Mouse (Mus musculus) heart, embryonic 11.5 days (tissue): Measurements from ENCODE around the gene Fam193b. TPM values are rescaled to one million over a fixed set of nuclear protein-coding genes. Genes with fewer than 3 reads are reported as not detected.
"Not testable (repeated sequence)": the region's sequence is repeated elsewhere in the genome, so short reads cannot be mapped to it uniquely, and the experiment has no call there.

Experiments
- ATAC-seq: fragments of 200-750 bp; cut with Nextera tagmentation; replicated peaks from 2 replicates; pipeline ENCODE4 v1.8.0; 2017; ENCODE audit warnings: moderate library complexity; ENCODE audit not compliant: insufficient number of reproducible peaks, low FRiP score, low TSS enrichment
- H3K27ac ChIP-seq: fragments of 300-500 bp; sonication (generic); 2 replicates; pipeline ENCODE4 v1.5.1; 2014; ENCODE audit warnings: mild to moderate bottlenecking, low read depth, low read length
- H3K27me3 ChIP-seq: fragments of 300-500 bp; sonication (generic); 2 replicates; pipeline ENCODE4 v1.6.1; 2014; ENCODE audit warnings: mild to moderate bottlenecking, low read length, mixed read lengths; ENCODE audit not compliant: control insufficient read depth, insufficient read depth
- H3K36me3 ChIP-seq: fragments of 300-500 bp; sonication (generic); 2 replicates; pipeline ENCODE4 v1.6.1; 2014; ENCODE audit warnings: mild to moderate bottlenecking, low read length, moderate library complexity, mixed read lengths; ENCODE audit not compliant: control insufficient read depth, insufficient read depth
- H3K4me1 ChIP-seq: fragments of 300-500 bp; sonication (generic); 2 replicates; pipeline ENCODE4 v1.6.1; 2014; ENCODE audit warnings: low read length; ENCODE audit not compliant: control insufficient read depth, insufficient read depth
- H3K4me2 ChIP-seq: fragments of 300-500 bp; sonication (generic); 2 replicates; pipeline ENCODE4 v1.6.1; 2014; ENCODE audit warnings: mild to moderate bottlenecking, moderate library complexity
- H3K4me3 ChIP-seq: fragments of 300-500 bp; sonication (generic); 2 replicates; pipeline ENCODE4 v1.5.1; 2014; ENCODE audit warnings: low read depth, low read length
- H3K9ac ChIP-seq: fragments of 300-500 bp; sonication (generic); 2 replicates; pipeline ENCODE4 v1.6.1; 2014; ENCODE audit warnings: mild to moderate bottlenecking, low read depth, low read length, moderate library complexity
- H3K9me3 ChIP-seq: fragments of 300-500 bp; sonication (generic); replicated peaks from 2 replicates; pipeline ENCODE4 v1.6.1; 2016; ENCODE audit warnings: low read length; ENCODE audit not compliant: control insufficient read depth
- WGBS: fragments of 180-500 bp; shearing (Covaris S2); extraction: QIAGEN DNeasy Blood & Tissue Kit; methylation state at CpG from one replicate; pipeline ENCODE4 v1.1.7; 2014; ENCODE audit not compliant: insufficient replicate concordance; 5-methylcytosine and 5-hydroxymethylcytosine counted together
- polyA plus RNA-seq: library from polyadenylated mRNA; unstranded; fragments of >200 nt; fragmentation: Nextera tagmentation; extraction: Ambion mirVana; gene quantifications from 2 replicates; pipeline ENCODE4 v1.2.1, GENCODE M21; 2014

Gene Fam193b
- polyA plus RNA-seq, 1 experiment from 2014 or later: 19.1 TPM

DNA sequence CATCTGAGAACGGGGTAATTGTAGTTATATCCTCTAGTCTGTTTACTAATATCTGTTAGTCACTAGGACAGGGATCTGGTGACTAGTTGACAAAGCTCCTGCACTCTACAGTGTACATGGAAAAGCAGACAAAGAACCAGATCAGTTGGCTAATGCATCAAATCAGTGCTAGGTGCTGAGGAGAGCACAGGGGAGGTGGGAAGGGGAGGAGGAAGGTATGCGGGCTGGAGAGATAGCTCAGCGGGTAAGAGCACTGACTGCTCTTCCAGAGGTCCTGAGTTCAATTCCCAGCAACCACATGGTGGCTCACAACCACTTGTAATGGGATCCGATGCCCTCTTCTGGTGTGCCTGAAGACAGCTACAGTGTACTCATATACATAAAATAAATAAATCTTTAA, 2.4 kb downstream of the Fam193b start:
- H3K4me3 ChIP-seq, H3K9ac ChIP-seq, H3K4me2 ChIP-seq, H3K27me3 ChIP-seq, ATAC-seq, H3K27ac ChIP-seq, H3K36me3 ChIP-seq, H3K9me3 ChIP-seq, H3K4me1 ChIP-seq: not testable (repeated sequence)
- WGBS: 80% methylated on average over 4 of the region's 4 CpGs

DNA sequence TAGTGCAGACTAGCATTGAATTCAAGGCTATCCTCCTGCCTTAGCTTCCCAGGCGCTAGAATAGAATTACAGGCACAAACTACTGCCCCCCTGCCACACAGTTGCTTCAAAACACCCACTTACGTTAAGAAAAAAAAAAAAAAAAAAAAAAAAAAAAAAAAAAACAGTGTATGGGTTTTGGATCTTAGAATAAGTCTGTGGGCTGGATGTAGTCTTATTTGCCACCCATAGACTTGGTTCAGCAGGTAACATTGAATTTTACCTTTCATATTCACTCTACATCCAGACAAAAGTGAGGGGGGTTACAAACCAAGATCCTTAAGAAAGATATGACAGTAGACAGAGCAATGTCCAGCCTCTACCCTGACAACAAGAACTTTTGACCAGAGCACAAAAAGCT, 3.0 kb downstream of the Fam193b start:
- no peak overlapping the region for H3K4me2 ChIP-seq
- H3K27ac ChIP-seq: no peak overlapping the region
- H3K27me3 ChIP-seq: no peaks in the 10 kb centered on the region
- ATAC-seq: no peak
- peaks cover 9% of the 10 kb centered on the region for H3K4me1 ChIP-seq
- no peaks in the 10 kb centered on the region for H3K9me3 ChIP-seq
- no peak overlapping the region for H3K9ac ChIP-seq
- no peaks in the 10 kb centered on the region for H3K36me3 ChIP-seq
- H3K4me3 ChIP-seq: no peak overlapping the region
- 86% methylated on average over 2 of the region's 2 CpGs for WGBS

DNA sequence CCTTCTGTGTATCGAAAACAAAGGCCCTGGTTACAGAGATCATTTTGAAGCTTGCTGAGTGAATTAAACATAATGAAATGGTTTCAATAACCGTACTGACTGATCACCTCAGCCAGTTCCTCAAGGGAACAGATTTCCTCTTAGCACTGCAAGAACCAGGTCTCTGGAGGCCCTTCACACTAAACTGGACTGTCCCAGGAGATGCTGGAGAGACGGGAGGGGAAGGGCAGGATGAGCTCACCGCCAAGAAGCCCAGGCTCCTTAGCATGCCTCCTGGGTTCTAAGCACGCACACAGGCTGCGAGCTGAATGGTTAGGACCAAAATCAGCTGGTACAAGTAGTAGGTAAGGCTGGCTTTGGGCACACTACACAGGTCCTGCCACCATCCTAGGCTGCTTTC, 3.9 kb downstream of the Fam193b start:
- Histone ChIP-seq H3K36me3 (no peaks in the 10 kb centered on the region), H3K4me3 (no peak overlapping the region), H3K9me3 (no peaks in the 10 kb centered on the region), H3K4me2 (no peak overlapping the region), H3K4me1 (peaks cover 9% of the 10 kb centered on the region), H3K9ac (no peak overlapping the region), H3K27ac (no peak overlapping the region), H3K27me3 (no peaks in the 10 kb centered on the region)
- WGBS: 86% methylated on average over 6 of the region's 6 CpGs
- ATAC-seq: no peak

DNA sequence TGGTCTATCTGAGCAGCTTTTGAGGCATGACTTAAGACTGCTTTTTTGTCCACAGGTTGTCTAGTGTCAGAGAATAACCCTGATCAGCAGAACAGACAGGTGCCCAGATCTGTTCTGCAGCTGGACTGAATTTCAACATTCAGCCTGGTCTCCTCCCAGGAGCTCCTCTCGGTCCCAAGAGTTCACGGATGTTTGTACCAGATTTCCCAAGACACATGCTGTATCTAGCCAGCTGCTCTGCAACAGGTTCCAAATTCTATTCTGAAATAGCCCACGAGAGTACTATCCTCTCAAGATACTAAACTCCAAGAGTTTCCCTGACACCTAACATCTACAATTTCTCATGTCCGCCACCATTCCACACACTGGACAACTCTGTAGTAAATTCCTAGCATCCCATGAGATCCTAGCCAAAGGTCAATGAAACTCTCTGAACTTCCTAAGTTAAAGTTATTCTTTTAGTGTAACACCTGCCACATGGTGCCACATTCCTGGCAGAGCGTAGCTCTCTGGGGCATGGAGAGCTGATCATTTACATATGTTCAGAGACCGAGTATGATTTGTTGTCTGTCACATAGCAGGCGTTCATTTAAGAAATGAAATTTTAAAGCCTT, 7.5 kb downstream of the Fam193b start:
- Histone ChIP-seq H3K27me3 (no peaks in the 10 kb centered on the region), H3K4me3 (no peak overlapping the region), H3K36me3 (peaks cover 5% of the 10 kb centered on the region), H3K9me3 (no peaks in the 10 kb centered on the region), H3K9ac (no peak overlapping the region), H3K4me1 (no peaks in the 10 kb centered on the region), H3K4me2 (no peak overlapping the region), H3K27ac (no peak overlapping the region)
- WGBS: 87% methylated on average over 7 of the region's 7 CpGs
- no peak for ATAC-seq

DNA sequence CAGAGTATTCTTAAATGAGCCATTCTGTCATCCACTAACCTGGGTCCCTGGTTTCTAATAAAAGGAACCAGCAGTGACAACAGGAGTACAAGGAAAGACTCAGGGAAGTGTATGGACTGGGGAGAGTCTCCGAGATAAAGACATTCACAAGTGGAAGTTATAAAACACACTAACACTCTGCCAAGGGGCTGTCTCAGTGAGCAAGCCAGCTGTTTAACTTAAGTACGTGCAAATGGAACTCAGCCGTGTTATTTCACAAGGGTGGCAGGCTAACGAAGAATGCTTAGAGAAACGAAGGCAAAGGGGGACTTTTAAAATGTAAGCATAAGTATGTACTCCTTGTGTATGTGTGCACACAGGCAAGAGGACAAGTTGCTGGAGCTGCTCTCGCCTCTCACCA, 13.4 kb downstream of the Fam193b start:
- H3K4me3 ChIP-seq: no peak overlapping the region
- no peaks in the 10 kb centered on the region for H3K9me3 ChIP-seq
- WGBS: 82% methylated on average over 6 of the region's 6 CpGs
- H3K27ac ChIP-seq: no peak overlapping the region
- H3K4me2 ChIP-seq: no peak overlapping the region
- no peak overlapping the region for H3K9ac ChIP-seq
- no peaks in the 10 kb centered on the region for H3K4me1 ChIP-seq
- peaks cover 7% of the 10 kb centered on the region for H3K36me3 ChIP-seq
- no peak for ATAC-seq
- no peaks in the 10 kb centered on the region for H3K27me3 ChIP-seq

DNA sequence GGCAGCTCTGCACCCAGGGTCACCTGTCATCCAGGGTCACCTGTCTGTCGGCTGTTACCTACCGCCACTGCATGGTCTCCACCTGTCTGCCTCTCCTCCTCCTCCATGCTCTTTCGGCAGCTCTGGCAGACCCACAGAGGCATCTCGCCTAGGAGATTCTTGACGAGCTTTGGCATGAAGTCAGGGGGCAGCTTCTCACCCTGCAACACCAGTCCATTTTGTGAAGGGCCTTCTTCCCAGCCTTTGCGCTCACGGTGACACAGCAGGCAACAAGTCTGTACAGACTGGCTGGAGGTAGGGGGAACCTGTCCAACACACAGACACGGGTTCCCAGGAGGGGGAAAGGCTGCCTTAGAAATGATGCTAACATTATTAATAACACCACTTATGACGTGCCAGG, 15.0 kb downstream of the Fam193b start:
- H3K4me3 ChIP-seq: no peak overlapping the region
- H3K9me3 ChIP-seq: no peaks in the 10 kb centered on the region
- no peaks in the 10 kb centered on the region for H3K27me3 ChIP-seq
- WGBS: 89% methylated on average over 9 of the region's 9 CpGs
- no peak overlapping the region for H3K9ac ChIP-seq
- H3K4me2 ChIP-seq: no peak overlapping the region
- no peak for ATAC-seq
- peaks cover 3% of the 10 kb centered on the region; the same call in 1 of the 2 replicates for H3K36me3 ChIP-seq
- H3K27ac ChIP-seq: no peak overlapping the region
- H3K4me1 ChIP-seq: no peaks in the 10 kb centered on the region

DNA sequence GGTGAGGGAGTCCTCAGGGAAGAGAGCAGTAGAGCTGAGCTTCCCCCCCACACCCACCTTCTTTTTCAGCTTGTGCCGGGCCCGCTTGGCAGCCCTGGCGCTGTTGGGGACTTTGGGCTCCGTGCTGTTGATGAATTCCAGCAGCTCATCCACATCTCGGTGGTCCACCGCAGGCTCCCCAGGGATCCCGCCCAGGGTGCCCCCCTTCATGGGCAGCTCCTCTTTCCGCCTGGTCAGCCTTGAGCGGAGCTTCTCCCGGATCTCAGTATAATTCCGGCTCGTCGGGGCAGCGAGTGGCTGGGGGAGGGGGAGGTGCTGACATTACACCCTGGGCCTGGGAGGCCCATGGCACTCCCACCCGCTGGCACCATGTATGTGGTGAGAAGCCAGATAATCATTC, 21.9 kb downstream of the Fam193b start:
- Histone ChIP-seq H3K4me1 (no peaks in the 10 kb centered on the region), H3K4me3 (no peak overlapping the region), H3K4me2 (no peak overlapping the region), H3K27me3 (no peaks in the 10 kb centered on the region), H3K9ac (no peak overlapping the region), H3K9me3 (no peaks in the 10 kb centered on the region), H3K27ac (no peak overlapping the region), H3K36me3 (peaks cover 18% of the 10 kb centered on the region)
- ATAC-seq: no peak
- 83% methylated on average over 15 of the region's 15 CpGs for WGBS

DNA sequence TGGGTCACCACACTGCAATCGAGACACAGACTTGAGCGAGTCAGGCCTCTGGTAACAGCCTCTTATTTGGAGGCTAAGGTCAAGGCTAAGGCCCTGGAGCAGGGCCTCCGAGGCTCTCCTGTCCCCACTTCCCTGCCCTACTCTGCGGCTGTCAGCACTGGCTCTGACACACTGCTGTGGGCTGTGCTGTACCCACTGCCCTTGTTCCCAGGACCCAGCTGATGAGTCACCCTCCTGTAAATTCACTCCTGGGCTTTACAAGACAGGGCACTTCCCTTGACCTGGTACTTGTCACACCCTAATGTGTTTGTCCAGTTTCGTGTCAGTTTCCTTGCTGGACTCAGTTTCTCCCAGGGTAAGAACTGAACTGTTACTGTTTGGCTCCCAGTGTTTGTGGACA, 22.5 kb downstream of the Fam193b start:
- ATAC-seq: no peak
- Histone ChIP-seq H3K27me3 (no peaks in the 10 kb centered on the region), H3K4me2 (no peak overlapping the region), H3K36me3 (peaks cover 17% of the 10 kb centered on the region), H3K4me3 (no peak overlapping the region), H3K9me3 (no peaks in the 10 kb centered on the region), H3K9ac (no peak overlapping the region), H3K27ac (no peak overlapping the region), H3K4me1 (no peaks in the 10 kb centered on the region)
- WGBS: 82% methylated on average over 5 of the region's 5 CpGs

DNA sequence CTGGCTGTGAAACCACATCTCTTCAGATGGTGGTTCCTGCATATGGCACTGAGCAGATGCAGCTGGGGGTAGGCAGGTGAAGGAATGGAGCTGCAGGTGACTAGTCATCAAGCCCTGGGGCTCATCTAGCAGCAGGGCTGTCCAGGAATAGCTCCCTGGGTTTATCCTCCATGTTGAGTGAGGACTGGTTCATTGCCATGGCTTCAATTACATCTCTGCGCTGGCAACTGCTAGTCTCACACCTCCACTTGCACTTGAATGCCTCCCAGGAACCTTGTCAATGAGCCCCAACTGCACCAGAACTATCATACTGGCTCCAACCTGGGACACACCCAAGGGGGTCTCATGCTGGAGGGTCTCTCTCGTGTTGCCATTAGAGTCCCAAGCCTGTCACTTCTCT, 23.0 kb downstream of the Fam193b start:
- Histone ChIP-seq H3K9ac (no peak overlapping the region), H3K4me2 (no peak overlapping the region), H3K27ac (no peak overlapping the region), H3K9me3 (no peaks in the 10 kb centered on the region), H3K4me1 (no peaks in the 10 kb centered on the region), H3K4me3 (no peak overlapping the region), H3K36me3 (peaks cover 21% of the 10 kb centered on the region), H3K27me3 (no peaks in the 10 kb centered on the region)
- ATAC-seq: no peak
- 100% methylated on average over 2 of the region's 2 CpGs for WGBS
